Mouse (Mus musculus) thymus, adult 2 months (tissue): ENCODE results near the gene Ttc33.

ENCODE experiments used
- CTCF ChIP-seq: fragments of 200-500 bp; IDR thresholded peaks from 2 replicates; pipeline ENCODE4 v1.5.1; 2012; ENCODE audit warnings: mild to moderate bottlenecking, control low read depth, low read length, moderate library complexity, borderline replicate concordance; ENCODE audit not compliant: control insufficient read depth, poor library complexity, insufficient read depth; ENCODE audit errors: extremely low read depth
- POLR2A ChIP-seq: fragments of 200-500 bp; IDR thresholded peaks from 2 replicates; pipeline ENCODE4 v1.6.1; 2012; ENCODE audit warnings: mild to moderate bottlenecking, low read length, control low read depth, moderate library complexity; ENCODE audit not compliant: control insufficient read depth, poor library complexity, insufficient read depth; ENCODE audit errors: extremely low read depth

GRCm38 (mm10) chr15:5154621-5155020, 30.7 kb upstream of the Ttc33 start:
- no peak for TF ChIP-seq CTCF
- no peak for TF ChIP-seq POLR2A
